Mouse (Mus musculus): ENCODE results near the gene Plbd1. TPM values are rescaled to one million over a fixed set of nuclear protein-coding genes. Genes with fewer than 3 reads are reported as not detected.

Plbd1 gene
- total and polyA plus RNA-seq, 3 experiments = not detected

- TF ChIP-seq JUN (IDR thresholded peaks at IDR 0.05; ENCODE audit: insufficient read depth, low read depth, low read length) (peak; percentile 66), MAFK (IDR thresholded peaks at IDR 0.05; ENCODE audit: insufficient replicate concordance, low read length) (peak; percentile 76), MAX (IDR thresholded peaks at IDR 0.05; ENCODE audit: low read length) (0 out of 2 replicates have a peak, but pooled peaks have one; percentile 1), ELF1 (IDR thresholded peaks at IDR 0.05; ENCODE audit: low read depth, low read length) (peak; percentile 61), NELFE (IDR thresholded peaks at IDR 0.05; ENCODE audit: low read depth, low read length) (0 out of 2 replicates have a peak, but pooled peaks have one; percentile 45), CHD1 (IDR thresholded peaks at IDR 0.05; ENCODE audit: low read depth, low read length) (no peak), MAZ (IDR thresholded peaks at IDR 0.05; ENCODE audit: low read depth, low read length) (0 out of 2 replicates have a peak, but pooled peaks have one; percentile 27), RAD21 (IDR thresholded peaks at IDR 0.05; ENCODE audit: low read depth, low read length) (no peak; the same call in none of the 2 replicates), ZKSCAN1 (IDR thresholded peaks at IDR 0.05; ENCODE audit: borderline replicate concordance, low read depth, low read length) (no peak)
These were observed 28.2 kb upstream of the Plbd1 start (continued) for GRCm38 (mm10) chr6:136689790-136690413.

- Histone ChIP-seq H3K27ac (ENCODE audit: insufficient read depth, low read depth) (no peak overlapping the region), H3K9me3 (replicated peaks; ENCODE audit: low read length) (peaks cover 12% of the 10 kb centered on the region), H3K9ac (ENCODE audit: insufficient read depth, low read depth) (no peak overlapping the region), H3K4me1 (ENCODE audit: control insufficient read depth in 1 of 2, insufficient read depth in 2 of 2) (peaks cover 19 to 48% of the 10 kb centered on the region in 2 experiments), H3K79me2 (replicated peaks; ENCODE audit: control insufficient read depth, extremely low read depth, insufficient read depth, poor library complexity, severe bottlenecking) (no peaks in the 10 kb centered on the region; the same call in 1 of the 2 replicates), H3K4me3 (replicated peaks in 1 of 3; ENCODE audit: low read depth in 2 of 3, low read length in 2 of 3, poor library complexity in 1 of 3) (no peak overlapping the region), H3K4me2 (ENCODE audit: insufficient read depth, low read depth, poor library complexity, severe bottlenecking) (no peak overlapping the region), H3K27me3 (replicated peaks) (no peaks in the 10 kb centered on the region), H3K36me3 (replicated peaks in 1 of 2; ENCODE audit: control insufficient read depth in 1 of 2, insufficient read depth in 1 of 2, low read length in 1 of 2) (no peaks in the 10 kb centered on the region)
- dilution Hi-C loops (cut with MboI; ENCODE audit: extremely low pct_ligation_motif_present, extremely low pct_unique_long_range_greater_than_20kb, low sequenced_read_pairs) (no loop called here), in situ Hi-C loops (cut with MboI; ENCODE audit: low pct_ligation_motif_present, low pct_unique_long_range_greater_than_20kb, low sequenced_read_pairs) (no loop called here)
- no peak for DNase-seq (ENCODE audit: extremely low read depth)
- no peak for TF ChIP-seq E2F4 (IDR thresholded peaks at IDR 0.05; ENCODE audit: insufficient replicate concordance, low read depth, low read length)
- TF ChIP-seq TBP (conservative IDR thresholded peaks at IDR 0.05; ENCODE audit: low read depth, low read length) = 0 out of 2 replicates have a peak, but pooled peaks have one; percentile 28
These were observed 23.7 kb upstream of the Plbd1 start for GRCm38 (mm10) chr6:136685433-136685832.

DNA sequence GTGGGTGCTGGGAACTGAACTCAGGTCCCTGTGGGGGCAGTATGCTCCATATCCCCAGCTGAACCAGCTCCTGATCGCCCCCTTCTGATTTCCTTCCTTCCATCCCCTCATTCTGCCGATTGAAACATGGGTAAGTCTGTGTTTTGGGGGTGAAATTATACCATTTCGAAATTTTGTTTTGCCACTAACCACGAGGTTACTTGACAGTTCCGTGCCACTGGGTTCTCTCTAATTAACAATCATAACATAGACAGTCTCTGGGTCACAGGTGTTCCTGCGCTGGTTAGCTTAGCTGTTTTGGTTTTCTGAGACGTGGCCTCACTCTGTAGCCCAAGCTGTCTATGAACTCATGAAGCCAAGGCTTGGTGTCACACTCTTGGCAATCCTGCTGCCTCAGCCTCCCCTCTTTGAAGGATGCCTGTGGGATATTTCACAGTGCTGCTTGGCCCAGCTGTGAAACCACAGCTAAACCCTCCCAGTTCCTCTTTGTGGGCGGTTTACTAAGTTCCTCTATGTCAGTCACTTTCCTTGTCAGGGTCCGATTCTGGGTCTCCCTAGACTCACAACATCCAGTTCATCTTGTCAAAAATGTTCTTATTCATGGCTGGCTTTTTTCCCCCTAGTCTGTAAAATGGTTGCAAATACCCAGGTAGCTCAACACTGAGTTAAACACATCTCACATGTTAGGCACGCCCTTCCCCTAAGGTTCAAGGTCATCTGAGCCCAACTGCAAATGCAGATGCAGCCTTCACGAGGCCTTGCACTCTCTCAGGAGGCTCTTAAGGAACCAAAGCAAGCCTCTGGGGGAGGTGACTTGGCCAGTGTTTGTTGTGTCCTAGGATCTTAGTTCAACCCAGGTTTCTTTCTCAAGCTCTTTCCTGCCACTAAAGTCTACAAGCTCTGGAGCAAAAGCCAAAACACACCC lies 21.9 kb upstream of the Plbd1 start:
- Histone ChIP-seq H3K4me1 (ENCODE audit: control insufficient read depth in 1 of 2, insufficient read depth in 2 of 2) (peaks cover 15 to 34% of the 10 kb centered on the region in 2 experiments), H3K9me3 (replicated peaks; ENCODE audit: low read length) (peaks cover 12% of the 10 kb centered on the region), H3K4me3 (replicated peaks in 1 of 3; ENCODE audit: low read depth in 2 of 3, low read length in 2 of 3, poor library complexity in 1 of 3) (no peak overlapping the region), H3K4me2 (ENCODE audit: insufficient read depth, low read depth, poor library complexity, severe bottlenecking) (no peak overlapping the region), H3K27ac (ENCODE audit: insufficient read depth, low read depth) (peak overlapping the region; percentile 44; the same call in 1 of the 2 replicates), H3K79me2 (replicated peaks; ENCODE audit: control insufficient read depth, extremely low read depth, insufficient read depth, poor library complexity, severe bottlenecking) (no peaks in the 10 kb centered on the region; the same call in 1 of the 2 replicates), H3K9ac (ENCODE audit: insufficient read depth, low read depth) (no peak overlapping the region), H3K27me3 (replicated peaks) (no peaks in the 10 kb centered on the region), H3K36me3 (replicated peaks in 1 of 2; ENCODE audit: control insufficient read depth in 1 of 2, insufficient read depth in 1 of 2, low read length in 1 of 2) (no peaks in the 10 kb centered on the region)
- in situ Hi-C loops (cut with MboI; ENCODE audit: low pct_ligation_motif_present, low pct_unique_long_range_greater_than_20kb, low sequenced_read_pairs) (no loop called here), dilution Hi-C loops (cut with MboI; ENCODE audit: extremely low pct_ligation_motif_present, extremely low pct_unique_long_range_greater_than_20kb, low sequenced_read_pairs) (no loop called here)
- DNase-seq (ENCODE audit: extremely low read depth) = peak; percentile 88
- TF ChIP-seq UBTF (IDR thresholded peaks at IDR 0.05; ENCODE audit: low read depth, low read length) (no peak), ZC3H11A (IDR thresholded peaks at IDR 0.05; ENCODE audit: low read depth, low read length) (no peak), USF2 (conservative IDR thresholded peaks at IDR 0.05; ENCODE audit: low read depth, low read length) (no peak), IRF4 (IDR thresholded peaks at IDR 0.05; ENCODE audit: low read depth, low read length) (peak; percentile 98), NELFE (IDR thresholded peaks at IDR 0.05; ENCODE audit: low read depth, low read length) (no peak), BHLHE40 (IDR thresholded peaks at IDR 0.05; ENCODE audit: low read depth, low read length) (peak; percentile 76), JUN (IDR thresholded peaks at IDR 0.05; ENCODE audit: insufficient read depth, low read depth, low read length) (peak; percentile 31; the same call in 1 of the 2 replicates), MAFK (IDR thresholded peaks at IDR 0.05; ENCODE audit: insufficient replicate concordance, low read length) (peak; percentile 83), HCFC1 (IDR thresholded peaks at IDR 0.05; ENCODE audit: low read depth, low read length) (peak; percentile 38), PAX5 (IDR thresholded peaks at IDR 0.05; ENCODE audit: low read length) (no peak), KAT2A (IDR thresholded peaks at IDR 0.05; ENCODE audit: insufficient replicate concordance, low read length) (no peak), JUND (conservative IDR thresholded peaks at IDR 0.05; ENCODE audit: low read depth, low read length) (0 out of 2 replicates have a peak, but pooled peaks have one; percentile 26), MXI1 (IDR thresholded peaks at IDR 0.05; ENCODE audit: low read depth, low read length) (peak; percentile 78; the same call in 1 of the 2 replicates), ZMIZ1 (IDR thresholded peaks at IDR 0.05; ENCODE audit: low read depth, low read length) (no peak), USF1 (IDR thresholded peaks at IDR 0.05; ENCODE audit: low read depth, low read length) (no peak), POLR2A (IDR thresholded peaks at IDR 0.05; ENCODE audit: low read depth, low read length) (no peak), NRF1 (IDR thresholded peaks at IDR 0.05; ENCODE audit: low read depth, low read length) (no peak), CHD1 (IDR thresholded peaks at IDR 0.05; ENCODE audit: low read depth, low read length) (no peak)

Data from CH12.LX (cell line).